Mouse (Mus musculus): ENCODE data around the gene Acer2.
"Not testable (repeated sequence)": the region's sequence is repeated elsewhere in the genome, so short reads cannot be mapped to it uniquely, and the experiment has no call there.

Gene Acer2

DNA sequence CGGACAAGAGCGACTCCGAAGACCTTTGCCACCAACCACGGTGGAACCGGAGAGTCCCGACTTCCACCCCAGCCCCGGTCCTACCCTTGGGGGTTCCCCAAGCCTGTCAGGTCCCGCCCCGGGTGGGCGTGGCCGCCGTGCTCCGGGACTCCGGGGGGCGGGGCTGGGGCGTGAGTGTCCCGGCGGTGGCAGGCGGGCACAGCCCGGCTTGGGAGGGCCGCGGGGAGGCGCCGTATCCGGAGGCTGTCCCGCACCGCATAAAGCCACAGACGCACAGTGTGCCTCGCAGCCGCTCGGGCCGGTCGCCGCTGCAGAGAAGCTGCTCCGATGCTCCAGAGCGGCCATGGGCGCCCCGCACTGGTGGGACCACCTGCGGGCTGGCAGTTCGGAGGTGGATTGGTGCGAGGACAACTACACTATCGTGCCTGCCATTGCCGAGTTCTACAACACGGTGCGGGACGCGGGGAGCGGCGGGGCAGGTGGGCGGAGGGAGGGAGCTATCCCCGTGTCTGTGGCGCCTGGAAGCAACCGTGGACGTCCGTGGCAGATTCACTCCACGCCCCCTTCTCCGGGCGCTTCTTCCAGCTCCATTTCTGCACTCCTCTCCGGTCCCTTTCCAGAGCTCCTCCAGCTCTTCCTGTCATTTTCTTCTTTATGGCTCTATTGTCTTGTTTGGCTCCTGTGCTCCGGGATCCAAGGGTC lies at the start of gene Acer2:
Acer2 (plus strand) TSS at position 251 of the 702 bp plus-strand sequence.
- DNase-seq: peak; percentile 79 to 88

DNA sequence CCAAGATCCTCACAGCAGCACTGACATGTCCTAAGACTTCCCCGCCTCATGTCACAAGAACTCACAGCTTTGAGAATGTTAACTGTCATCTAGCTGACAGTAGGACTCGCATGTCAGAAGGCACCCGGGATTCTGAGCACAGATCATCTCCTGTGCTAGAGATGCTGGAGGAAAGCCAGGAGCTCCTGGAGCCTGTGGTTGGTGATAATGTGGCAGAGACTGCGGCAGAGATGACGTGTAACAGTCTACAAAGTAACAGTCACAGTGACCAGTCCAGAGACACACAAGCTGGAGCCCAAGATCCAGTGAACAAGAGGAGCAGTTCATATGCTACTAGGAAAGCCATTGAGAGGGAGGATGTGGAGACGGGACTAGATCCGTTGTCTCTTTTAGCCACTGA lies 49.1 kb upstream of the Acer2 start:
- DNase-seq: peak; percentile 16 to 20

DNA sequence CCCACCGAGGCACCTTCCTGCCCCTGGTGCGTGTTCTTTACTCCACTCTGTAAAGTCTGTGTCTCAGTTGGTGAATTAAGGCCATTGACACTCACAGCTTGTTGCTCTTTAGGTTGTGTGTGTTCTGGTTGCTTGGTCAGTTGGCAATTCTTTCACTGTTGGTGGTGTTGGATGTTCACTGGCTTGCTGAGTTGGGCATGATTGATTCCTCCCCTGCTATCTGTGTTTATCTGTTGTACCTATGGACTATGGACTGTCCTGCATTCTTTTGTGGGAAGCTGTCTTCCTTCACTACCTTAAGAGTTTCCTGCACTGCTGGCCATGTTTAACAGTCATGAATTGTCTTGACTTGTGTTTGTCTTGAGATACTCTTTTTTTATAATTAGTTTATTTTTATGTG lies 42.3 kb upstream of the Acer2 start:
- no peak for DNase-seq

DNA sequence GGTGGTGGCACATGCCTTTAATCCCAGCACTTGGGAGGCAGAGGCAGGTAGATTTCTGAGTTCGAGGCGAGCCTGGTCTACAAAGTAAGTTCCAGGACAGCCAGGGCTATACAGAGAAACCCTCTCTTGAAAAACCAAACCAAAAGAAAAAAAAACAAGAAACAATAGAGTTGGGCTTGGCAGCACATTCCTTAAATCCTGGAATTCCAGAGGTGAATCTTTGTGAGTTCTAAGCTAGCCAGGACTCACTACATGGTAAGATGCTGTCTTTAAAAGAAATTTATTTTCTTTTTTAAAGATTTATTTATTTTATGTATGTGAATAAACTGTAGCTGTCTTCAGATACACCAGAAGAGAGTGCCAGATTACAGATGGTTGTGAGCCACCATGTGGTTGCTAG lies 33.1 kb upstream of the Acer2 start:
- not testable (repeated sequence) for DNase-seq

DNA sequence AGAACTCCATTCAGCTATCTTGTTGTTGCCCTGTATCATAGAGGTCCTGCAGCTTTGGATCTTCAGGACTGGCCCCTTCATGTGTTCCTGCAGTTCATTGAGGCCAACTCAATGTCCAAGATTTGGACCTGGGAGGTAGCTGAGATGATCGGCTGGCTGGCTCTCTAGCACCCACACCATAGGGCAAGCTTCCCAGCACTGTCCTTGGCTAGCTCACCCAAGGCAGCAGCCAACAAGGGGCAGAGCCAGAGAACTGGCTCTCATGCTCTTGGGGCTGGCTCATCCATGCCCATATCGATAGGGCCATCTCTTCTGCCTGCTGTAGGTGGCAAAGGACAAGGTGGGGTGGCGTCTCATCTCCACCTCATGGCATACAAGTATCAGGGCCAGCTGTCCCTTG lies 28.8 kb upstream of the Acer2 start:
- DNase-seq: peak; percentile 34 to 43

DNA sequence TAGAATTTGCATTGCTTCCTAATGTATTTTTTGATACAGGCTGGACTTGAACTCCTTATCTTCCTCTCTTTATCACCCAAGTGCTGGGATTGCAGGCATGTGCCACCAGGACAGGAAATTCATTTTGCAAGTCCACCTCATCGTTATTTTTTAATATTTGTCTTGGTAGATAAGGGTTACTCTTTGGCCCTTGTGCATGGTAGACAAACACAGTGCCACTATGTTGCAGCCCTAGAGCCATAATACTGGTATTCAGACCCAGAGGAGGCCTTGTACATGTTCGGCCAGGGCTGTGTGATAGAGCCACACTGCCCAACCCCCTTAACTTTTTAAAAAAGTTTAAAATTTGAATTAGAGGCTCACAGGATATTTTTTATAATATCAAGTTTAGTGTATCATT lies 26.9 kb upstream of the Acer2 start:
- DNase-seq: no peak

DNA sequence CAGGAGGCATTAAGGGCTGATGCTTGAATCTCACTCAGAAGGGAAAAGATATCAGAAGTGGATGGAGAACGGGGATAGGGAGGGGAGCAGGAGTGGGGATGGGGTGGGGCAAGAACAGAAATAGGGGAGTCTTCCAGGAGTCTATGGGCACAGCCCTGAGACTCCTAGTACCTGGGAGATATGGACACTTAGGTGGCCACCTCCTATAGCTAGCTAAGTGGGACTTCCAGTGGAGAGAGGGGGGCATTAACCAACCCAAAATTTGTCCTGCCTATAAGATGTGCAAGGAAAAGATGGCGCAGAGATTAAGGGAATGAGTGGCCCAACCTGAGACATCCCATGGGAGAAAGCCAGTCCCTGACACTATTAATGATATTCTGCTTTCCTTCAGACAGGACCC lies 22.9 kb upstream of the Acer2 start:
- no peak for DNase-seq

DNA sequence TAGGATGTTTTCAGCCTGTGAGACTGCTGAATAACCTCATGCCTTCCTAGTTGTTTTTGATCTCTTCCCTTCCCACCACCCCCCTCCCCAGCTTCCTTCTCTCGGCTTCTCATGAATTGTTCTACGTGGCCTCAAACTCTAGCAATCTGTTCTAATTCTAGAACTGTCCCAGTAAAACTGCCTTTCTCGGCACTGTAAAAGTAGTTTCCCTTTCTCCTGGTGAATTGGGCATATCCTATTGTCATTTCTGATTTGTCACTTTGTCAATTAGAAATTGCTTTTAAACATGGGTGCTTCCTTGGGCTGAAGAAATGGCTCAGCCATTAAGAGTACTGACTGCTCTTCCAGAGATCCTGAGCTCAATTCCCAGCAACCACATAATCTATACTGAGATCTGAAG lies 22.2 kb upstream of the Acer2 start:
- DNase-seq: no peak

DNA sequence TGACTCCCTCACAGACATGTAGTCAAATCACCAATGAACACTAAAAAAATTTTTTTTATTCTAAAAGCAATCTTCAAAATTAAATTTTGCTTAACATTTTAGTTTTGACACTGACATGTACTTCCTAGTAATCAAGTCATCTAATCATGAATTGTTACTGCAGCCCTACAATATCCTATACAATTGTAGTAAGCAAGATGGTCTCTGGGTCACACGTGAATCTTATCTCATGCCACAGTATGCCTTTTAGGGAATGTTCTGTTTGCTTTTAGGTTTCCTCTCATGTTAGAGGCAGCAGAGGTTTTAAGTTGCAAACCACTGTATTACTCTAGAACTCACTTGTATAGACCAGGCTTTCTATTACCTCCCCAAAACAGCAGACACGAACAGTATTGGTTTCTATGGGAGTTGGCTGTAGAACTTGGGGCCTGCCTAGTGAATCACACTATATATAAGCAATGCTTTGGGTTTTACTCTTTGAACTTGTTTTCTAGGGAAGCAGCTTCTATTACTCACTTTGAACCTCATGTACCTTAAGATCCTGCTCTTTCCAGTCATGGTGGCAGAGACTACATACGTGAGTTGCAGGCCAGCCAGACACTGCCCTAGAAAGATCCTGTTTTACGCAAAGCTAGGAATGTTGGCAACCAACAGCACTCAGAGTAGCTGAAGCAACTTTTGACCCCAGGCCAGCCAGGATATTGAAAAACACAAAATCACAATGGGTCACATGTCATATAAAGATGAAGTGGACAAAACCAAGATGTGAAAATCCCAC lies 21.2 kb upstream of the Acer2 start:
- DNase-seq: no peak

DNA sequence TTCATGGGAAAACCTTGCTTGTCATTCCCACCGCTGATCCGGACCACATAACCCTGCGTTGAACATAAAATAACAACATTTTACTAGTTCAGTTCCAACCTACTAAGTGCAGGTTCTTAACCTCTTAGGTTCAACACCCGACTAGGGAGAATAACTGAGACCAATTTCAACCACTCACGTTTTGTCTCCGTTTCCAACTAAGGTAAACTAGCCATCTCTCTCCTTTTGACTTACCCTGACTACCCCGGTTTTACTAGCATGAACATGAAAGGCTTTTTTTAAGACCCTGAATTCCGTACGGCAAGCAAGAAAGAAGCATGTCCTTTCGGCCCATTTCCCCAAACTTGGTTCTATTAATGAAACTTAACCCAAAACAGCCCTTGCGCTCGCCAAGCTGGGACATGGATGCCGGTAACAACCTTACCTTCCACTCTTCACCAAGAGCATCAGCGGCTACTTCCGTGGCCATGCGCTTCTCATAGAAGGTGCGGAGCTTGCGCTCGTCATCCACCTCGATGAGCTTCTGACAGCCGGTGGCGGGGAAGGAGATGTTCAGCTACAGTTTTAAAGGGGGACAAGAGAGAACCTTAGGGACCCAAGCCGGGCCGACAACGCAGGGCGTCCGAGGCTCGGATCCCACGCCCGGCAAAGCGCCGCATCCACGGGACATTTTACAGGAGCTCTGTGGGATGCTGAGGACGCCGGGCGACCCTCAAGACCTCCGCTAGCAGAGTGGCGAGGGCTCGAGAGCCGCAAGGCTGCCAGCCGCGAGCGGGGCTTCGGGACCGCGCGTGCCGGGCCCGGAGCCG lies 17.7 kb upstream of the Acer2 start:
- DNase-seq: no peak

DNA sequence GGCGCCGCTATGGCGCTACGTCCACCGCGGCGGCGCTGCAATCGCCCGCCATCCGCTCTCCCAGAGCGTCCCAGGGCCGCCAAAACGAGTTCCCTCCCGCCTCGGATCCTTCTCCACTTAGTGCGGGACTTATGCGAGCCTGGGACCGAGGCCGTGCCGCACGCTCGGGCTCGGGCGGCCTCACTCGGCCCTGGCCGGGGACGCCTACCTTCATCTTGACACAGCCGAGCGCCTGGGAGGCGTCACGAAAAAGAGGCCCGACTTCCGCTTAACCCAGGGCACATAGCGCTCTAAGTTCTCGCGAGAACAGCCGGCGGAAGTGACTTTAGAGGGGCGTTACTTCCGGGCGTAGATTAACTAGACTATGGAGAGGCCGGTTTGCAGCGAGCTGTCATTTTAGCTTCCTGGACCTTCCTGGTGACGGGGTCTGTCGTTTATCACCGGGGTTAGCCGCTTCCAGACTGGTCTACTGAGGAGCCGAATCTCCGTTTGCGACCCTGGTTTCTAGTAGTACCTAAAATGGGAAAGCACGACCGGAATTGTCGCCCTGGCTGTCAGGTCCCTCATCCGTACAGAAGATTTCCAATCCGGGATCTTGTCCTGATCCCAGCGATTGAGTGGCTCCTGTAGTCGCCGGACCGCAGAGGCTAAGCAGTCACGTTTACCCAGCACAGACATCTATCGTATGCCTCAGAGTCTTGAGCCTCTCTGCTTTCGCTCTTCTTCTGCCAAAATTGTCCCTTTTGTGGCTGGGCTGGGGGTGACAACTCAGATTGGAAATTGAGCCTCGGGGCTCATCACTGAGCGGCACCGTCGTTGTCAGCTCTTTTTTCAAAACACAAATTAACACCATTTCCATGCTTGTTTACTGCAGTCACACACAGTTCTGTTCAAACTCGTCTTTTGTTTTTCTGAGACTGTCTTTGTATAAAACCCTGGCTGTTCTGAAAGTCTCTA lies 16.8 kb upstream of the Acer2 start, which contains the start of gene Rps6:
Rps6 (minus strand) TSS at position 300 of the 957 bp plus-strand sequence.
- peak; percentile 97 for DNase-seq

DNA sequence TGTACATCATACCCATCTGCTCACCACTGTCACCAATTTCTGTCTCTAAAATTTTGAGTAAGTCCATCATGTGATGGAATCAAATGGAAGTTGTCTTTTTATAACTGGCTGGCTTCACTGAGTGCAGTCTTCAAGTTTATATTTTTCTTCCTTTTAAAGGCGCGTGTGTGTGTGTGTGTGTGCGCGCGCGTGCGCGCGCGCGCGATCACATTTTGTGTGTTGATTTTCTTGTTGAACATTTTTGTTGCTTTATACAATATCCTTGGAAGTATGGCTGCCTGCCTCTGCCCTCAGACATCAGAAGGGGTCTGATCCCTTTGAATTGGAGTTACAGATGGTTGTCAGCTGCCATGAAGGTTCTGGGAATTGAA lies 16.1 kb upstream of the Acer2 start:
- peak; percentile 28 to 36 for DNase-seq

DNA sequence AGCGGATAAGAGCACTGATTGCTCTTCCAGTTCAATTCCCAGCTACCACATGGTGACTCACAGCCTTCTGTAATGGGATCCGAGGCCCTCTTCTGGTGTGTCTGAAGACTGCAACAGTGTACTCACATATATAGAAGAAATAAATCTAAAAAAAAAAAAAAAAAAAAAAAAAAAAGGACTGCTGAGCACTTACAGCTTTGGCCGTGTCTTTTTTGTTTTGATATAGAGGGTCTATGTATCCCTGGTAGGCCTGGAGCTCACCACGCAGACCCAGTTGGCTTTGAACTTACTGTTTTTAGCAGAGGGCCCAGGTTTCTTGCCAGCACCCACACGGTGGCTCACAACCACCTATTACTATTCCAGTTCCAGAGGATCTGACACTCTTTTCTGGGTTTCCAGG lies 10.1 kb upstream of the Acer2 start:
- DNase-seq: no peak

DNA sequence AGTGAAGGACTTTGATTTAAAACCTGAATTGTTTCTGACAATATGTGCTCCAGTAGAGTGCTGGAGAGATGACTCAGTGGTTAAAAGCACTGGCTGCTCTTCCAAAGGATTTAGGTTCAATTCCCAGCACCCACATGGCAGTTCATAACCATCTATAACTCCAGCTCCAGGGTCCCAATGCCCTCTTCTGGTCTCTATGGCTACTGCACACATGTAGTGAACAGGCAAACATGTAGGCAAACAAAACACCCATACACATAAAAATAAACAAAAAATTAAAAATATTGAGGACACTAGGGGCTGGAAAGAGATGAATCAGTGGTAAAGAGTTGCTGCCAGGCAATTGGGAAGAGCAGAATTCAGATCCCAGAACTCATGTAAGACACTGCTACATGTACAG lies 2.2 kb upstream of the Acer2 start:
- DNase-seq: no peak

DNA sequence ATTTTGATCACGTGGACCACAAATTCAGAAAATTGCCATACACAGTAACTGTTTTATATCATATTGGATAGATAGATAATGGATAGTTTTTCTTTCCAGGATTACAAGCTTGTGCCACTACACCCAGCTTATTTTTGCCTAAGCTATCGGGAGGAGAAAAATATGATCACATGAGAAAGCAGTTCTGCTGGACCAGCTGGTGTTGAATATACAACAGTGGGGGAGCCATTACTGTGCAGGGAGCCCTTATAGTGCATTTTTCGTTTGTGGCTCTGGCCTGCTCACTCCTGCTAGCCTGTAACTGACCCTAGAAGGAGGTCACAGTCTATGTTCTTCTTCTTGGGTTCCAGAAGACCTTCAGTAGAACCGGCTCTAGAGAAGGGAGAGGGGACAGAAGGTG lies 1.1 kb upstream of the Acer2 start:
- DNase-seq: no peak

DNA sequence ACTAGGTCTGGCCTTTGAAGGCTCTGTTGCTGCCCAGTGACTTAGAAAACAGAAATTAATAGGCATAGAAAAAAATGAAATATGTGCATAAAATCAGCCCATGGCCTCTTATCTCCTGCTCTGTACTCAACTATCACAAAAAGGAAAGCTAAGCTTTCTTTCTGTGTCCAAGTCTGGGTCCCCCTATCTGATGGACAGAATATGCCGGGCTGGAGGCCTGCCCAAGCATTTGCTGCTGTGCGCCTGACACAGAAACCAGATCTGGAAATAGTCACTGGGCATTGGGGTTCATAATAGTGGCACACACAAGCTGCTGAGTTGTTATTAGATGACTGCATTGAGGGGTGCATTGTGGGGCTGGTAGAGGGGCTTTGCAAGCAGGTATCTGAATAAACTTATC lies 5.3 kb downstream of the Acer2 start:
- no peak for DNase-seq

DNA sequence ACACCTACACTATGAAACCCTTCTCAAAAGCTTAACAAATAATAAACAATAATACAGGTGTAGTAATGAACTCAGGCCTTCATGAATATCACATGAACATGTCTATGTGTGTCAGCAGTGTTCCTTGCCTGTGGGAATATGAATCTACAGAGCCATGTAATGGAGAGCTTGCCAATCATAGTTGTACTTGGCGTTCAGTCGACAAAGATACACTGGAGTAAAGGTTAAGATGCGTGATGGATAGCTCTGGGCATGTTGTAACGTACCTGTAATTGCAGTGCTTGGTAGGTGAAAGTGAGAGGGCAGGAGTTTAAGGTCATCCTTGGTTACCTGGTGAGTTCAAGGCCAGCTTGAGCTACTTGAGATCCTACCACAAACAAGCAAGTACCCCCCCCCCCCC lies 7.0 kb downstream of the Acer2 start:
- DNase-seq: no peak

DNA sequence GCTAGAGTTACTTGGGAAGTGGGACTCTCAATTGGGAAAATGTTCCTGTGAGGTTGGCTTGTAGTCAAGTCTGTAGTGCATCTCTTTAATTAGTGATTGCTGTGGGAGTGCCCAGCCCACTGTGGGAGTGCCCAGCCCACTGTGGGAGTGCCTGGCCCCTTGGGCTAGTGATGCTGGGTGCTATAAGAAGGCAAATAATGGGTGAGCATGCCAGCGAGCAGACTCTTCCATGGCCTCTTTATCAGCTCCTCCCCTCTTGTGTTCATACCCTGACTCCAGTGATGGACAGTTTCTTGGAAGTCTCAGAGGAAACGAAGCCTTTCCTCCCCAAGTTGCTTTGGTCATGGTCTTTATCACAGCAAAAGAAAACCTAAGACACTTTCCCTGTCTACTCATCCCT lies 8.2 kb downstream of the Acer2 start:
- DNase-seq: no peak

DNA sequence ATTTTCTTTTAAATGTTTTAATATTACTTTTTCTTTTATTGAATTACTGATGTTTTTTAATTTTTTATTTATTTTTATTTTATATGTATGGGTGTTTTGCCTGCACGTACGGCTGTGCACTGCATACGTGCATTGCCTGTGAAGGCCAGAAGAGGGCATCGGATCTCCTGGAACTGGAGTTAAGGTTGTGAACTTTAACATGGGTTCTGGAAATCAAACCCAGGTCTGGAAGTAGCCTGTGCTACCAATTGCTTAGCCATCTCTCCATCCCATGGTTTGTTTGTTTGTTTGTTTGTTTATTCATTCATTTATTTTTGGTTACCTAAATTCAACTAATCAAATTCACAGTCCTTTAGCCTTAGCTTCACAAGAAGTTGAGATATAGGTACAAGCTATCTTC lies 10.7 kb downstream of the Acer2 start:
- DNase-seq: peak; percentile 36 to 52

DNA sequence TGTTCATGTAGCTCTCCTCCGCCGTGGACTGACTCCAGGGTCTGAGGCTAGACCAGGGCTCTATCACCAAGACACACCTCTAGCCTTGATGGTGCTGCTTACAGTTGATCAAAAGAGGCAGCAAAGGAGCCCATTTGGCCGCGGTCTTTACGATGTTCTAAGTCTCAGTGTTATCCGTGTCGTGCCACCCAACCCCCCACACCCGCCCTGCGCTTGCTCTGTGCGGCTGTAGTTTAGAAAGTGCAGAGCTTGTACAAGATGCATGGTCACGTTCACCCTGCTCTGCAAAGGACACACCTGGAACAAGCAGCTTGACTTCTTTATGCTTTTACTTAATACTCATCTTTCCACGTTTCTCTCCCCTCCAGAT lies 11.6 kb downstream of the Acer2 start:
- DNase-seq: no peak

DNA sequence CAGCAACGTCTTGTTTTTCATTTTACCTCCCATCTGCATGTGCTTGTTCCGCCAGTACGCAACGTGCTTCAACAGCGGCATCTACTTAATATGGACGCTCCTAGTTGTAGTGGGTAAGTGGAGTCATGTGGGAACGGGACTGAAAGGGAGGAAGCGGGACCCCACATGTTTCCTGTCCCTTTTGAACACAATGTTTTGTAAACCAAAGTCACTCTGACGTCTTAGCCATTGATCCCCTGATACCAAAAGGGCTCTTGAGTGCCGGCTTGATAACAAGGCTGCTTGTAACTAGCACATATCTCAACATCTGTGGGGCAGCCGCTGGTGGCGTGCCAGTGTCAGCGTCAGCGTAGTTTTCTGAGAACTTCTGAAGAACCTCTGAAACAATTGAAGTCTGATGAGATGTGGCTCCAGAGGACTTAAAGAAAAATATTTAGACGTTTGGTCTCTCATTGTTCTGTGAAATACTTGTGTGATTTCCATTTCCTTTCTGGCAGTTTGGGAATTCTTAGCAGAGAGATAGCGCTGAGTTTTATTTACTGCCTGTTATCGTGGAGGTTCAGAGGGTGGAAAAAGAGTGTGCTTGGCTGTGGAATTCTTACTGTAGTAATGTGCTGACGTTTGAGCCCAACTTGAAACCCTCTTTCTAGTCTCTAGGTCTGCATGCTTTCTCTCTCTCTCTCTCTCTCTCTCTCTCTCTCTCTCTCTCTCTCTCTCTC lies 12.1 kb downstream of the Acer2 start:
- no peak for DNase-seq

DNA sequence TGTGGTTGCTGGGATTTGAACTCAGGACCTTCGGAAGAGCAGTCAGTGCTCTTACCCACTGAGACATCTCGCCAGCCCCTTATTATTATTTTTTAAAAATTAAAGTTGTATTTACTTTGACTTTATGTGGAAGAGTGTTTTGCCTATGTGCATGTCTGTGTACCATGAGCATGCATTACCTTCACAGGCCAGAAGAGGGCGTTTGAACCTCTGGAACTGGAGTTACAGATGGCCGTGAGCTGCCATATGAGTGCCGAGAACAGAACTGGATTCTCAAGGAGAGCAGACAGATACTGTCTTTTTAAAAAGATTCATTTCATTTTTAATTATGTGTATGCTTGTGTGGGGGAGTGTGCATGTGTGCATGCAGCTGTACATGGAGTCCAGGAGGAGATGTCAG lies 13.7 kb downstream of the Acer2 start:
- no peak for DNase-seq

Measured in cerebellum, postnatal 10 days (tissue).